Mouse (Mus musculus): ENCODE measurements around the gene Chd3. TPM values are rescaled to one million over a fixed set of nuclear protein-coding genes. Genes with fewer than 3 reads are reported as not detected.

Gene Chd3
- polyA plus RNA-seq, 1 experiment from 2014 or later = 60.1 TPM

DNA sequence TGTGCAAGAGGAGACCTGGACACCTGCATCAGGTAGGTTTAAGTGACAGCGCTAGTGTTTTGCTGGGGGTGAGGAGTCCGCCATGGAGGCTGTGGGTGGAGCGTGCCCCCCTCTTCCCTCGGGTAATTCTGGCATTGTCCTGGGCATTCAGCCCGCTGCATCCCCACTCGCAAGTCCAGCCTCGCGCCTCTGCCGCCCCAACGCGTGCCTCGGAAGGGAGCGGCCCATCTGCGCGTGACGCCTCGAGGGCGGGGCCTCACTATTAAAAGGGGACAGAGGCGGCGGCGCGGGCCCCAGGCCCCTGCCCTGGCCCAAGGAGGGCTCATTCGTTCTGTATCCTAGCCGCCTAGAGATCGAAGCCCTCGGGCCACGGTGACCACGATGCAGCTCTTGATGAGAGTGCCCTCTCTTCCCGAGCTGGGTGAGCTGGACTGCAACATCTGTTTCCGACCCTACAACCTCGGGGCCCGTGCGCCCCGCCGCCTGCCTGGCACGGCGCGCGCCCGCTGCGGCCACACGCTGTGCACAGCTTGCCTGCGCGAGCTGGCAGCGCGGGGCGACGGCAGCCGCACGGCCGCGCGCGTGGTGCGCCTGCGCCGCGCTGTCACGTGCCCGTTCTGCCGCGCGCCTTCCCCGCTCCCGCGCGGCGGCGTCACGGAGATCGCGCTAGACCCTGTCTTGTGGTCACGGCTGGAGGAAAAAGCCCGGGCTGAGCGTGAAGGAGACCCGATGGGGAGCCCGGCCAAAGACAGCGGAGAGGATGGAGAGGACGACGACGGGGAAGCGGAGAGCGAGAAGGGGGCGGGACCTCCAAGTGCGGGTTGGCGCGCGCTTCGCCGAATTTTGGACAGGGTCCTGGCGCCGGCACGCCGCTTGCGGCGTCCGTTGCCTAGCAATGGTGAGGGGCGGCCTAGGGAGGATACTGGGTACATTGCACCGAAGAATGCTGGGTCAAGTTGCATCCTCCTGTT is 28.8 kb downstream of the Chd3 start, which contains the start of gene Rnf227:
Gene Rnf227, plus strand, starts transcription at position 301 of the 971 bp plus-strand sequence.
- WGBS = 2% methylated on average over 98 of the region's 99 CpGs
- peak; percentile 75 for ATAC-seq (ENCODE audit: insufficient read depth, low FRiP score, low TSS enrichment)
- peak within 1 kb of the TSS; percentile 42 for H3K4me3 ChIP-seq (ENCODE audit: low read depth, low read length)
- DNase-seq (ENCODE audit: low spot score) = peak; percentile 86
- no peaks in the 10 kb centered on the region for H3K9me3 ChIP-seq (ENCODE audit: control insufficient read depth, low read length)
- peak within 1 kb of the TSS; percentile 63 for H3K9ac ChIP-seq (ENCODE audit: low read length)
- H3K4me1 ChIP-seq (ENCODE audit: control insufficient read depth, insufficient read depth, low read length) = peaks cover 3% of the 10 kb centered on the region; the same call in 1 of the 2 replicates
- H3K27ac ChIP-seq (ENCODE audit: low read depth, low read length) = peak within 1 kb of the TSS; percentile 61
- peaks cover 15% of the 10 kb centered on the region for H3K36me3 ChIP-seq (ENCODE audit: control insufficient read depth, insufficient read depth, low read length)
- 0 out of 2 replicates have a peak, but pooled peaks cover 4% of the 10 kb centered on the region for H3K27me3 ChIP-seq (ENCODE audit: control insufficient read depth, insufficient read depth, low read length)
- peak within 1 kb of the TSS; percentile 66 for H3K4me2 ChIP-seq (ENCODE audit: low read depth)

DNA sequence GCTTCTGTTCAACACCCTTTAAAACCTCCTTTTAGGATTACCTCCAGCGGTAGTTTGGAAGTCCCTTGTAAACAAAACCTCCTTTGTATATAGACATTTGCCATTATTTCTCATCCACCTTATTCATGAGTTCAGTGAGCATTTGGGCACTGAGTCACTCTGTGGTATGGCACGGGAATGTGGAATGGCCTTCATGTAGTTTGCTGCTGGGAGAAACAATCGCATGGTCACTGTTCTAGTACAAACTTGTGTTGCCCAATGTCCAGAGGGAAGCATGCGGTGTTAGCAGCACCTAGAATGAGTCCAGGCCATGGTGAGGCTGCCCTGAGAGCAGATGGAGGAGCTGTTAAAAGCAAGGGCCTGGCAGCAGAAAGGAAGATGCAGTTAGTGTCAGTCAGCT is 34.4 kb downstream of the Chd3 start:
- DNase-seq (ENCODE audit: low spot score) (no peak), ATAC-seq (ENCODE audit: insufficient read depth, low FRiP score, low TSS enrichment) (no peak)
- Histone ChIP-seq H3K4me1 (ENCODE audit: control insufficient read depth, insufficient read depth, low read length) (peaks cover 7% of the 10 kb centered on the region), H3K27me3 (ENCODE audit: control insufficient read depth, insufficient read depth, low read length) (0 out of 2 replicates have a peak, but pooled peaks cover 4% of the 10 kb centered on the region), H3K9me3 (ENCODE audit: control insufficient read depth, low read length) (no peaks in the 10 kb centered on the region), H3K4me2 (ENCODE audit: low read depth) (no peak overlapping the region), H3K4me3 (ENCODE audit: low read depth, low read length) (no peak overlapping the region), H3K27ac (ENCODE audit: low read depth, low read length) (no peak overlapping the region), H3K36me3 (ENCODE audit: control insufficient read depth, insufficient read depth, low read length) (no peaks in the 10 kb centered on the region), H3K9ac (ENCODE audit: low read length) (no peak overlapping the region)
- 69% methylated on average over 4 of the region's 4 CpGs for WGBS

DNA sequence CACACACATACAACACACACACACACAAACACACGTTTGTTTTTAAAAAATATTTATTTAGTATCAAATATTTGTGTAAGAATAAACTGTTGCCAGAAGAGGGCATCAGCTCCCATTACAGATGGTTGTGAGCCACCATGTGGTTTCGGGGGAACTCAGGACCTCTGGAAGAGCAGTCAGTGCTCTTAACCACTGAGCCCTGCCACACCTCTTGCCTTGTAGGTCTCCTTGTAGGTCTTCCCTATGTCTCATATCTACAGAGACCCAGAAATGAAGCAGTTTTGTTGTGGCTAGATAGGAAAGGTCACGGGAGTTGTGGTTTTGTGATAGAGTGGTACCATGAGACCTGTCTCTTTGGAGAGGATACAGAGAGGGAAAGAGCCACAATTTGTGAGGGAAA is 35.3 kb downstream of the Chd3 start:
- DNase-seq (ENCODE audit: low spot score) (no peak), ATAC-seq (ENCODE audit: insufficient read depth, low FRiP score, low TSS enrichment) (no peak)
- no peaks in the 10 kb centered on the region for H3K9me3 ChIP-seq (ENCODE audit: control insufficient read depth, low read length)
- H3K27me3 ChIP-seq (ENCODE audit: control insufficient read depth, insufficient read depth, low read length) = no peaks in the 10 kb centered on the region
- 63% methylated on average over 3 of the region's 3 CpGs for WGBS
- H3K36me3 ChIP-seq (ENCODE audit: control insufficient read depth, insufficient read depth, low read length) = no peaks in the 10 kb centered on the region
- H3K27ac ChIP-seq (ENCODE audit: low read depth, low read length) = no peak overlapping the region
- peaks cover 7% of the 10 kb centered on the region for H3K4me1 ChIP-seq (ENCODE audit: control insufficient read depth, insufficient read depth, low read length)
- H3K4me3 ChIP-seq (ENCODE audit: low read depth, low read length) = no peak overlapping the region
- no peak overlapping the region for H3K4me2 ChIP-seq (ENCODE audit: low read depth)
- H3K9ac ChIP-seq (ENCODE audit: low read length) = no peak overlapping the region

DNA sequence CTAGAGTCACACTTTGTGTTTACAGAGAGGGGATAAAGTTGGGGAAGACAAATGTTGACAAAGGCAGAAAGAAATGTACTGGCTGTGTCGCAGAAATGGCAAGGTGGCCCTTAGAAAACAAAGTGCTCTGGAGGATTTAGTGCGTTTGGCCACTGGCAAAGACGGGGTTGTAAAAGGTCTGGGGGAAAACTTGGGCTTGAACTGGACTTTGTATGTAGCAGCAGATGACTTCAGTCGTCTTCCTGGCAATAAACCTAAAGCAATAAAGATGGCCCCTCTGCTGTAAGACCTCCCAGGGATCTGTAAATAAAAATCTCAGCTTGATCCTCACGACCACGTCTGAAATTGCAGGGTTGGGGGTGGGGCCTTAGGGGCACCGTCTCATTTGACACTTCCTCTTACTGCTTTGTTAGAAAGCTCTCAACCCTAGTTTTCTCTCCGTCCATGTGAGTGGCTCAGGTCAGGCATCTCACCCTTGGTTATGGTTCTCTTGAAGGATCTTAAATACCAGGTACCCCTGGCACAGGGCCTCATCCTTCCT is 36.4 kb downstream of the Chd3 start:
- Histone ChIP-seq H3K27ac (ENCODE audit: low read depth, low read length) (no peak overlapping the region), H3K4me1 (ENCODE audit: control insufficient read depth, insufficient read depth, low read length) (peaks cover 7% of the 10 kb centered on the region), H3K4me3 (ENCODE audit: low read depth, low read length) (peak overlapping the region; percentile 35), H3K36me3 (ENCODE audit: control insufficient read depth, insufficient read depth, low read length) (no peaks in the 10 kb centered on the region), H3K9ac (ENCODE audit: low read length) (peak overlapping the region; percentile 56; the same call in 1 of the 2 replicates), H3K27me3 (ENCODE audit: control insufficient read depth, insufficient read depth, low read length) (peaks cover 5% of the 10 kb centered on the region), H3K4me2 (ENCODE audit: low read depth) (peak overlapping the region; percentile 54), H3K9me3 (ENCODE audit: control insufficient read depth, low read length) (no peaks in the 10 kb centered on the region)
- no peak for ATAC-seq (ENCODE audit: insufficient read depth, low FRiP score, low TSS enrichment)
- WGBS = 15% methylated on average over 8 of the region's 8 CpGs
- DNase-seq (ENCODE audit: low spot score) = no peak

DNA sequence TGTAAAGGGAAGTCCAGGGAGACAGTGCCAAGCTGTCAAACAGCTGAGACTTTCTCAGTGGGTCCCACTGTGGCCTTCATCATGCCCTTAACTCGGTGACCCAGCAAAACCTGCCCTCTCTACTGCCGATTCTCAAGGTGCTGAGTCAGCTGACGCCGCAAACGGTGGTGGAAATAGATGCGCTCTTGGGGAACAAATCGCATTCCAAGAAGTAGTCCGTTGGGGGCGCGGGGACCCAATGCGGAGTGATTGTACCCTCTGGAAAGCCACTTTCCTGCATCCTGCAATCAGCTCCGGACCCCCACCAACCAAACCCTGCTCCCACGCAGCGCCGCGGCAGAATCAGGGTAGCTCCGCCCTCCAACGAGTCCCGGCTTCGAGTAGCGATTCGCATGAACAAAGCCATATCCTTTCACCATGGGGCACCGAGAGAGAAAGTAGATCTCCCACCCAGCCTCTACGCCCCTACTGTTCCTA is 37.2 kb downstream of the Chd3 start:
- Histone ChIP-seq H3K36me3 (ENCODE audit: control insufficient read depth, insufficient read depth, low read length) (no peaks in the 10 kb centered on the region), H3K4me3 (ENCODE audit: low read depth, low read length) (peak overlapping the region; percentile 35), H3K9ac (ENCODE audit: low read length) (peak overlapping the region; percentile 56), H3K4me1 (ENCODE audit: control insufficient read depth, insufficient read depth, low read length) (peaks cover 7% of the 10 kb centered on the region), H3K27me3 (ENCODE audit: control insufficient read depth, insufficient read depth, low read length) (peaks cover 13% of the 10 kb centered on the region), H3K27ac (ENCODE audit: low read depth, low read length) (0 out of 2 replicates have a peak overlapping the region, but pooled peaks have one; percentile 54), H3K4me2 (ENCODE audit: low read depth) (peak overlapping the region; percentile 54), H3K9me3 (ENCODE audit: control insufficient read depth, low read length) (no peaks in the 10 kb centered on the region)
- DNase-seq (ENCODE audit: low spot score) (peak; percentile 86), ATAC-seq (ENCODE audit: insufficient read depth, low FRiP score, low TSS enrichment) (peak; percentile 50; the same call in 1 of the 2 replicates)
- WGBS = under 1% methylated on average over 24 of the region's 24 CpGs

DNA sequence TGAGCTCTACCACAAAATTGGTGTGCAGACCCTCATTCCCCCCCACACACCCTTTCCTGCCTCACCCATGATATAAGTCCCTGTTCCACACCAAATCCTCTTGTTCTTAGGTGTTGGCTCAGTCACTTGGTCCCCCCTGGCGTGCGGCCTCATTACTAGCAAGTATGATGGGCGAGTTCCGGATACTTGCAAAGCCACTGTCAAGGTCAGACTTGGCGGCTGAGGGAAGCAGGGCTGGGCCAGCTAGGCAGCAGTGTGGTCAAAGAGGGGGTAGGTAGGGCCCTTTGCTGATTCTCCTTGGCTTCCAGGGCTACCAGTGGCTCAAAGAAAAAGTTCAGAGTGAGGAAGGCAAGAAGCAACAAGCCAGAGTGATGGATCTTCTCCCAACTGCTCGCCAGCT is 38.1 kb downstream of the Chd3 start:
- H3K27me3 ChIP-seq (ENCODE audit: control insufficient read depth, insufficient read depth, low read length) = peaks cover 19% of the 10 kb centered on the region
- peaks cover 12% of the 10 kb centered on the region for H3K4me1 ChIP-seq (ENCODE audit: control insufficient read depth, insufficient read depth, low read length)
- no peaks in the 10 kb centered on the region for H3K9me3 ChIP-seq (ENCODE audit: control insufficient read depth, low read length)
- no peaks in the 10 kb centered on the region for H3K36me3 ChIP-seq (ENCODE audit: control insufficient read depth, insufficient read depth, low read length)
- H3K9ac ChIP-seq (ENCODE audit: low read length) = no peak overlapping the region
- DNase-seq (ENCODE audit: low spot score) (no peak), ATAC-seq (ENCODE audit: insufficient read depth, low FRiP score, low TSS enrichment) (no peak)
- H3K4me3 ChIP-seq (ENCODE audit: low read depth, low read length) = no peak overlapping the region
- WGBS = 86% methylated on average over 6 of the region's 6 CpGs
- no peak overlapping the region for H3K4me2 ChIP-seq (ENCODE audit: low read depth)
- no peak overlapping the region for H3K27ac ChIP-seq (ENCODE audit: low read depth, low read length)

DNA sequence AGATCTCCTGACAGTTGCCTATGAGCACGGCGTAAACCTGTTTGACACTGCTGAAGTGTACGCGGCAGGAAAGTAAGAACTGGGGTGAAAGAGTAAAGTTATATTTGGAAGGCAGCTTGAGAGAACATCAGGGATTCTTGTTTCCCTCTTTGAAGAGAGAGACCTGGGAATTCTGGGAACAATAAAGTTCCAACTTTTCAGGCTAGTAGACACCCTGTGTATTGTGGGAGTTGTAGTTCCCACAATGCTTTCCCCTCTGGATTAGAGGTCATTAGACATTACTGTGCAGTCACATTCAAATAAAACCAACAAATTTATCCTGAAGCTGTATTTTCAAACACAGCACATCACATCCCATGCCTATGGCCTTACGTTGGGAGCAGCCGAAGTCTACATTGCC is 40.7 kb downstream of the Chd3 start:
- Histone ChIP-seq H3K4me3 (ENCODE audit: low read depth, low read length) (no peak overlapping the region), H3K27ac (ENCODE audit: low read depth, low read length) (no peak overlapping the region), H3K9me3 (ENCODE audit: control insufficient read depth, low read length) (no peaks in the 10 kb centered on the region), H3K36me3 (ENCODE audit: control insufficient read depth, insufficient read depth, low read length) (no peaks in the 10 kb centered on the region), H3K4me2 (ENCODE audit: low read depth) (no peak overlapping the region), H3K4me1 (ENCODE audit: control insufficient read depth, insufficient read depth, low read length) (peaks cover 23% of the 10 kb centered on the region), H3K27me3 (ENCODE audit: control insufficient read depth, insufficient read depth, low read length) (peaks cover 19% of the 10 kb centered on the region), H3K9ac (ENCODE audit: low read length) (no peak overlapping the region)
- 90% methylated on average over 6 of the region's 6 CpGs for WGBS
- DNase-seq (ENCODE audit: low spot score) = no peak
- ATAC-seq (ENCODE audit: insufficient read depth, low FRiP score, low TSS enrichment) = no peak

DNA sequence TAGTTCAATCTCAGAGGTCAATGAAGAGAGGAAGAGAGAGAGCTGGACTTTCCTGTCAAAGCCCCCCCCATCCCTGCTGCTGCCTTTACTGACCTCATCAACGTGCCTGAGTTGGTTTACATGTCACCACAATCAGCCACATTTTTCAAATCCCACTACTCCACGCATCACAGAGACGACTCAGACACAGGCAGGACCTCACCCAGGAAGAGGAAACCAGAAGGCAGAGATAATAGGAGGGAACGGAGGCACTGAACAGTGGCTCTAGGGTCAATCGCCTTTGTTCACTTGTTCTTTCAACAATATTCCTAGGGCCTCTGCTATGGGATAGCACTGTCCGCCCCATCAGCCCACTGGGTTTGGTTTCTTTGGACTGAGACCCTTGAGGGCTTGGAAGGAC is 41.6 kb downstream of the Chd3 start:
- Histone ChIP-seq H3K36me3 (ENCODE audit: control insufficient read depth, insufficient read depth, low read length) (no peaks in the 10 kb centered on the region), H3K27ac (ENCODE audit: low read depth, low read length) (no peak overlapping the region), H3K4me3 (ENCODE audit: low read depth, low read length) (no peak overlapping the region), H3K4me2 (ENCODE audit: low read depth) (no peak overlapping the region), H3K27me3 (ENCODE audit: control insufficient read depth, insufficient read depth, low read length) (peaks cover 19% of the 10 kb centered on the region), H3K4me1 (ENCODE audit: control insufficient read depth, insufficient read depth, low read length) (peaks cover 25% of the 10 kb centered on the region), H3K9ac (ENCODE audit: low read length) (no peak overlapping the region; the same call in 1 of the 2 replicates), H3K9me3 (ENCODE audit: control insufficient read depth, low read length) (no peaks in the 10 kb centered on the region)
- ATAC-seq (ENCODE audit: insufficient read depth, low FRiP score, low TSS enrichment) = no peak
- WGBS = 51% methylated on average over 6 of the region's 6 CpGs
- DNase-seq (ENCODE audit: low spot score) = no peak

Measured in neural tube, embryonic 11.5 days (tissue).